In the genomic region with DNA sequence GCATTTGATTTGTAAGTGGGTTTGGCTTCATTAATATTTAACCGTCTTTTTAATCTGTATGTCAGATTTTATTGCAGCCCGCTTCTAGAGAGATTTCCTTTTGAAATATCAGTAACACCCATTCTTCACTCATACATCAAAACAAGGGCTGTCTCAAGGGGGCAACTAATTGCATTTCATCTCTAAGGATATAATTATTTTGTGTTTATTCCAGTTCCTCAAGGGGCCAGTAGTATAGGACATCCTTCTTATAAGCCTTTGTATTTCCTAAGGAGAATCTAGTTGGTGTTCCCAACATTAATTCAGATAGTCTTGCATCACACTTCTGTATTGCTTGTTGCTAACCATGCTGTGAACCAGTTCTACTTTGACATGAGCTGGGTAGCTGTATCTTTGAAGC, we compare ENCODE assay signal across 22 mouse cellular contexts.
DNase-seq lines count a peak whose midpoint lies in the region; ATAC-seq and TF ChIP-seq lines count a peak whose summit lies in the region.
"Had no signal": no experiment of that assay in that cellular context is flagged by ENCODE, and none has a peak within 500 bp of the region (broad histone marks: within the 10 kb centered on the region; RNA-seq: fewer than 3 reads in every experiment).

No protein-coding gene starts in this region.

- no peak for TF ChIP-seq CTCF in kidney, adult 2 months (conservative IDR thresholded peaks at IDR 0.05; ENCODE audit: insufficient read depth, insufficient read length, low read depth, low read length)

- peak; percentile 26 for DNase-seq in embryonic facial prominence, embryonic 14.5 days (ENCODE audit: low spot score)
- no peak for DNase-seq in embryonic facial prominence, embryonic 10.5 days (ENCODE audit: low spot score)
- no peak for DNase-seq in kidney, adult 2 months
- no peak for DNase-seq in kidney, postnatal 36 days
- DNase-seq in kidney, adult 9 months, result no peak
- DNase-seq: adrenal gland, adult 2 months; adrenal gland, adult 8-10 months; adrenal gland, postnatal 10 days; adrenal gland, postnatal 14 days; adrenal gland, postnatal 25 days; adrenal gland, postnatal 36 days; B cell, adult 2 months; cerebellum, adult 11 months; cerebellum, adult 11-12 months had no signal

- no peak overlapping the region for H3K4me3 ChIP-seq in embryonic facial prominence, embryonic 14.5 days (ENCODE audit: low read depth, low read length)
- no peak overlapping the region for H3K4me3 ChIP-seq in embryonic facial prominence, embryonic 10.5 days
- H3K4me3 ChIP-seq in kidney, embryonic 14.5 days (ENCODE audit: low read length), result no peak overlapping the region
- H3K4me3 ChIP-seq in kidney, adult 2 months (ENCODE audit: insufficient read depth, low read depth, low read length), result no peak overlapping the region
- H3K4me3 ChIP-seq in kidney, embryonic 15.5 days (replicated peaks), result no peak overlapping the region
- no peak overlapping the region for H3K4me3 ChIP-seq in kidney, embryonic 16.5 days (ENCODE audit: low read length)

- no peaks in the 10 kb centered on the region for H3K36me3 ChIP-seq in embryonic facial prominence, embryonic 14.5 days (ENCODE audit: control insufficient read depth, insufficient read depth, low read length)
- no peaks in the 10 kb centered on the region for H3K36me3 ChIP-seq in embryonic facial prominence, embryonic 10.5 days (replicated peaks)
- no peaks in the 10 kb centered on the region for H3K36me3 ChIP-seq in kidney, embryonic 14.5 days (ENCODE audit: control insufficient read depth, insufficient read depth, low read length)
- no peaks in the 10 kb centered on the region for H3K36me3 ChIP-seq in kidney, adult 2 months (ENCODE audit: control insufficient read depth, insufficient read depth, low read length)
- H3K36me3 ChIP-seq in kidney, embryonic 15.5 days, result no peaks in the 10 kb centered on the region
- no peaks in the 10 kb centered on the region for H3K36me3 ChIP-seq in kidney, embryonic 16.5 days (ENCODE audit: insufficient read depth, low read length)
- H3K36me3 ChIP-seq: G1E had no signal

- no peaks in the 10 kb centered on the region for H3K9me3 ChIP-seq in embryonic facial prominence, embryonic 14.5 days (ENCODE audit: control insufficient read depth, low read length)
- H3K9me3 ChIP-seq in embryonic facial prominence, embryonic 10.5 days, result no peaks in the 10 kb centered on the region
- H3K9me3 ChIP-seq in kidney, embryonic 14.5 days (ENCODE audit: control insufficient read depth, low read length), result no peaks in the 10 kb centered on the region
- no peaks in the 10 kb centered on the region for H3K9me3 ChIP-seq in kidney, embryonic 15.5 days (replicated peaks)
- no peaks in the 10 kb centered on the region for H3K9me3 ChIP-seq in kidney, embryonic 16.5 days (ENCODE audit: low read length)
- H3K9me3 ChIP-seq: G1E had no signal

- H3K27ac ChIP-seq in embryonic facial prominence, embryonic 14.5 days (replicated peaks; ENCODE audit: low read depth, low read length), result no peak overlapping the region
- H3K27ac ChIP-seq in embryonic facial prominence, embryonic 10.5 days (replicated peaks), result no peak overlapping the region
- no peak overlapping the region for H3K27ac ChIP-seq in kidney, embryonic 14.5 days (ENCODE audit: low read depth, low read length)
- no peak overlapping the region for H3K27ac ChIP-seq in kidney, adult 2 months (ENCODE audit: insufficient read depth, low read depth, low read length)
- no peak overlapping the region for H3K27ac ChIP-seq in kidney, embryonic 15.5 days
- H3K27ac ChIP-seq in kidney, embryonic 16.5 days (ENCODE audit: low read length), result no peak overlapping the region

- H3K9ac ChIP-seq in embryonic facial prominence, embryonic 14.5 days (ENCODE audit: low read depth, low read length), result no peak overlapping the region
- no peak overlapping the region for H3K9ac ChIP-seq in kidney, embryonic 14.5 days (ENCODE audit: low read depth, low read length)
- no peak overlapping the region for H3K9ac ChIP-seq in kidney, embryonic 15.5 days
- H3K9ac ChIP-seq in kidney, embryonic 16.5 days (replicated peaks; ENCODE audit: low read length), result no peak overlapping the region

- peak; percentile 55; the same call in 1 of the 2 replicates for ATAC-seq in embryonic facial prominence, embryonic 14.5 days (ENCODE audit: low read depth)
- ATAC-seq in kidney, embryonic 14.5 days (ENCODE audit: low FRiP score, low TSS enrichment), result peak; percentile 52; the same call in 1 of the 2 replicates
- 0 out of 2 replicates have a peak, but pooled peaks have one; percentile 40 for ATAC-seq in kidney, embryonic 15.5 days (replicated peaks; ENCODE audit: low FRiP score)
- ATAC-seq in kidney, embryonic 16.5 days (ENCODE audit: low FRiP score, low TSS enrichment), result peak; percentile 31; the same call in 1 of the 2 replicates
- ATAC-seq: activated CD4-positive, CD25-positive, alpha-beta regulatory T cell, adult 4 months; CD4-positive, CD25-positive, alpha-beta regulatory T cell, adult 4 months; Patski had no signal

- no peaks in the 10 kb centered on the region for H3K4me1 ChIP-seq in embryonic facial prominence, embryonic 14.5 days (ENCODE audit: control insufficient read depth, insufficient read depth, low read length)
- H3K4me1 ChIP-seq in embryonic facial prominence, embryonic 10.5 days, result no peaks in the 10 kb centered on the region
- no peaks in the 10 kb centered on the region for H3K4me1 ChIP-seq in kidney, embryonic 14.5 days (ENCODE audit: control insufficient read depth, insufficient read depth, low read length)
- no peaks in the 10 kb centered on the region for H3K4me1 ChIP-seq in kidney, adult 2 months (ENCODE audit: control insufficient read depth, insufficient read depth, low read length)
- H3K4me1 ChIP-seq in kidney, embryonic 15.5 days, result no peaks in the 10 kb centered on the region
- H3K4me1 ChIP-seq in kidney, embryonic 16.5 days (ENCODE audit: insufficient read depth, low read length), result no peaks in the 10 kb centered on the region

- TF ChIP-seq POLR2A in kidney, adult 2 months (IDR thresholded peaks at IDR 0.05; ENCODE audit: low read depth, low read length), result no peak

- H3K4me2 ChIP-seq in embryonic facial prominence, embryonic 14.5 days (ENCODE audit: low read depth, low read length), result no peak overlapping the region
- H3K4me2 ChIP-seq in kidney, embryonic 14.5 days (replicated peaks; ENCODE audit: low read depth, low read length), result no peak overlapping the region
- no peak overlapping the region for H3K4me2 ChIP-seq in kidney, embryonic 15.5 days
- no peak overlapping the region for H3K4me2 ChIP-seq in kidney, embryonic 16.5 days (replicated peaks; ENCODE audit: low read depth, low read length)

- H3K27me3 ChIP-seq in embryonic facial prominence, embryonic 14.5 days (replicated peaks; ENCODE audit: control insufficient read depth, insufficient read depth, low read length), result no peaks in the 10 kb centered on the region
- H3K27me3 ChIP-seq in embryonic facial prominence, embryonic 10.5 days (replicated peaks; ENCODE audit: low read depth, poor library complexity, severe bottlenecking), result no peaks in the 10 kb centered on the region
- H3K27me3 ChIP-seq in kidney, embryonic 14.5 days (ENCODE audit: control insufficient read depth, insufficient read depth, low read length), result no peaks in the 10 kb centered on the region
- H3K27me3 ChIP-seq in kidney, adult 2 months (replicated peaks; ENCODE audit: control insufficient read depth, insufficient read depth, low read length), result no peaks in the 10 kb centered on the region
- H3K27me3 ChIP-seq in kidney, embryonic 15.5 days, result no peaks in the 10 kb centered on the region
- no peaks in the 10 kb centered on the region for H3K27me3 ChIP-seq in kidney, embryonic 16.5 days (ENCODE audit: insufficient read depth, low read length)
- H3K27me3 ChIP-seq: CH12.LX, Patski had no signal

- 86% methylated on average over 2 of the region's 2 CpGs for WGBS in embryonic facial prominence, embryonic 14.5 days
- WGBS in embryonic facial prominence, embryonic 10.5 days, result 91% methylated on average over 2 of the region's 2 CpGs
- 54% methylated on average over 2 of the region's 2 CpGs for WGBS in kidney, embryonic 14.5 days
- WGBS in kidney, adult 2 months, result 47% methylated on average over 2 of the region's 2 CpGs
- WGBS in kidney, embryonic 15.5 days, result 44% methylated on average over 2 of the region's 2 CpGs
- WGBS in kidney, embryonic 16.5 days, result 54% methylated on average over 2 of the region's 2 CpGs
